Mouse (Mus musculus) neutrophil, adult 65 days (primary cell): ENCODE data around the gene Plppr4. TPM values are rescaled to one million over a fixed set of nuclear protein-coding genes. Genes with fewer than 3 reads are reported as not detected.

Source experiments
- total RNA-seq: library from RNA; stranded (reverse); gene quantifications from 2 replicates; pipeline ENCODE4 v1.2.4, GENCODE M21; 2023

Plppr4 gene
- total RNA-seq = not detected in 2 replicates

DNA sequence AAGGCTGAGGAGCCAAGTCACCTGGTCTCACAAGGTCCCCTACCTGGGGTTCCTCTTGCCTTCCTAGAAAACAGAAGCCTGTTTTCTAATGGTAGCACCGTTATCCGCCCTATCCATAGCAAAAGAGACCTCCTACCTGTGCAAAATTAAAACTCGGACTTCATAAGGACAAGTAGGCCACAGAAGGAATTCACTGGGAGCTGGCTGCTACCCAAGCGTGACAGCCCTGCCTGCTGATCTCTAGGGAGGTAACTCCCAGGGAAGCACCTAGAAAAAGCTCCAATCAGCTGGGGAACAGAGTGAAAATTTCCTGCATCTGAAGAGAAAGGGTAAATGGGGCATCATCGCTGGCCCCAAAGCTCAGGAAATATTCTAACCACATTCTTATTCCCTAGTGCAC is at the start of gene Plppr4:
TSS of gene Plppr4 (minus strand) at position 349 of the 400 bp plus-strand sequence.

Other genes starting within 250 kb of the Plppr4 start
- gene Plppr5, start 214.0 kb upstream of the Plppr4 start, total RNA-seq = not detected in 2 replicates